Mouse (Mus musculus) neural tube, embryonic 11.5 days (tissue): ENCODE results near the gene Ccn1. TPM values are rescaled to one million over a fixed set of nuclear protein-coding genes. Genes with fewer than 3 reads are reported as not detected.
A peak's percentile ranks its signal among the peaks of the same experiment; 100 is the strongest.

Source experiments
- ATAC-seq: fragments of 200-750 bp; cut with Nextera tagmentation; 2 replicates; pipeline ENCODE4 v1.8.0; 2017; ENCODE audit warnings: moderate number of reproducible peaks, mild to moderate bottlenecking, moderate TSS enrichment, moderate library complexity; ENCODE audit not compliant: insufficient read depth, low FRiP score, low TSS enrichment
- DNase-seq: peaks from one replicate; pipeline ENCODE4 v3.0.0-alpha.2; 2015; ENCODE audit warnings: low spot score
- H3K27ac ChIP-seq: fragments of 300-500 bp; sonication (generic); 2 replicates; pipeline ENCODE4 v1.5.1; 2014; ENCODE audit warnings: low read depth, mild to moderate bottlenecking, low read length
- H3K27me3 ChIP-seq: fragments of 300-500 bp; sonication (generic); 2 replicates; pipeline ENCODE4 v1.6.1; 2014; ENCODE audit warnings: mild to moderate bottlenecking, low read length, mixed read lengths; ENCODE audit not compliant: control insufficient read depth, insufficient read depth
- H3K36me3 ChIP-seq: fragments of 300-500 bp; sonication (generic); 2 replicates; pipeline ENCODE4 v1.6.1; 2014; ENCODE audit warnings: mild to moderate bottlenecking, low read length, moderate library complexity, mixed read lengths; ENCODE audit not compliant: control insufficient read depth, insufficient read depth
- H3K4me1 ChIP-seq: fragments of 300-500 bp; sonication (generic); 2 replicates; pipeline ENCODE4 v1.6.1; 2014; ENCODE audit warnings: low read length, mixed read lengths; ENCODE audit not compliant: control insufficient read depth, insufficient read depth
- H3K4me2 ChIP-seq: fragments of 300-500 bp; sonication (generic); 2 replicates; pipeline ENCODE4 v1.6.1; 2014; ENCODE audit warnings: low read depth, mild to moderate bottlenecking, moderate library complexity
- H3K4me3 ChIP-seq: fragments of 300-500 bp; sonication (generic); 2 replicates; pipeline ENCODE4 v1.5.1; 2014; ENCODE audit warnings: low read depth, low read length
- H3K9ac ChIP-seq: fragments of 300-500 bp; sonication (generic); 2 replicates; pipeline ENCODE4 v1.6.1; 2014; ENCODE audit warnings: mild to moderate bottlenecking, low read length
- H3K9me3 ChIP-seq: fragments of 300-500 bp; sonication (generic); 2 replicates; pipeline ENCODE4 v1.6.1; 2016; ENCODE audit warnings: low read length; ENCODE audit not compliant: control insufficient read depth
- WGBS: fragments of 180-500 bp; shearing (Covaris S2); extraction: QIAGEN DNeasy Blood & Tissue Kit; methylation state at CpG from one replicate; pipeline ENCODE4 v1.1.7; 2014; 5-methylcytosine and 5-hydroxymethylcytosine counted together
- polyA plus RNA-seq: library from polyadenylated mRNA; unstranded; fragments of >200 nt; fragmentation: Nextera tagmentation; extraction: Ambion mirVana; gene quantifications from 2 replicates; pipeline ENCODE4 v1.2.1, GENCODE M21; 2014

The Ccn1 gene
- polyA plus RNA-seq = 30.1 and 31.7 TPM in 2 replicates

- Histone ChIP-seq H3K27ac (peak within 1 kb of the TSS; percentile 54), H3K4me3 (peak within 1 kb of the TSS; percentile 58), H3K27me3 (0 out of 2 replicates have a peak, but pooled peaks cover 5% of the 10 kb centered on the region), H3K9ac (peak within 1 kb of the TSS; percentile 72), H3K4me1 (peaks cover 30% of the 10 kb centered on the region), H3K9me3 (no peaks in the 10 kb centered on the region), H3K4me2 (peak within 1 kb of the TSS; percentile 78), H3K36me3 (no peaks in the 10 kb centered on the region)
- WGBS = 0% methylated on average over 29 of the region's 29 CpGs
- DNase-seq (peak; percentile 87), ATAC-seq (peak; percentile 45)
Measured at GRCm38 (mm10) chr3:145649852-145650202, at the start of gene Ccn1. Gene Ccn1 (minus strand): TSS chr3:145649981.

- no peak for ATAC-seq
- Histone ChIP-seq H3K4me3 (no peak overlapping the region), H3K36me3 (no peaks in the 10 kb centered on the region), H3K4me1 (no peaks in the 10 kb centered on the region), H3K9me3 (no peaks in the 10 kb centered on the region), H3K4me2 (no peak overlapping the region), H3K27ac (no peak overlapping the region), H3K27me3 (no peaks in the 10 kb centered on the region), H3K9ac (no peak overlapping the region)
- WGBS = 90% methylated on average over 2 of the region's 2 CpGs
- DNase-seq = no peak
Measured at GRCm38 (mm10) chr3:145693361-145693760, 43.6 kb upstream of the Ccn1 start.

- Histone ChIP-seq H3K4me2 (no peak overlapping the region), H3K4me3 (no peak overlapping the region), H3K9ac (no peak overlapping the region), H3K36me3 (no peaks in the 10 kb centered on the region), H3K9me3 (no peaks in the 10 kb centered on the region), H3K27me3 (no peaks in the 10 kb centered on the region), H3K27ac (no peak overlapping the region), H3K4me1 (no peaks in the 10 kb centered on the region)
- DNase-seq = no peak
- no peak for ATAC-seq
- WGBS = 88% methylated on average over 9 of the region's 9 CpGs
Measured at GRCm38 (mm10) chr3:145692037-145692436, 42.3 kb upstream of the Ccn1 start.

- WGBS = 68% methylated on average over 7 of the region's 7 CpGs
- DNase-seq (no peak), ATAC-seq (no peak)
- H3K4me1 ChIP-seq = no peaks in the 10 kb centered on the region
- H3K9me3 ChIP-seq = no peaks in the 10 kb centered on the region
- H3K4me2 ChIP-seq = no peak overlapping the region
- H3K36me3 ChIP-seq = no peaks in the 10 kb centered on the region
- H3K4me3 ChIP-seq = no peak overlapping the region
- H3K27me3 ChIP-seq = no peaks in the 10 kb centered on the region
- no peak overlapping the region for H3K27ac ChIP-seq
- no peak overlapping the region for H3K9ac ChIP-seq
Measured at GRCm38 (mm10) chr3:145691415-145691814, 41.6 kb upstream of the Ccn1 start.

GRCm38 (mm10) chr3:145689271-145689670 is 39.5 kb upstream of the Ccn1 start:
- Histone ChIP-seq H3K4me1 (no peaks in the 10 kb centered on the region), H3K27me3 (no peaks in the 10 kb centered on the region), H3K4me2 (no peak overlapping the region), H3K9me3 (no peaks in the 10 kb centered on the region), H3K27ac (no peak overlapping the region), H3K4me3 (no peak overlapping the region), H3K36me3 (no peaks in the 10 kb centered on the region), H3K9ac (no peak overlapping the region)
- no peak for DNase-seq
- no peak for ATAC-seq
- WGBS = 87% methylated on average over 9 of the region's 9 CpGs

GRCm38 (mm10) chr3:145687836-145688235 is 38.1 kb upstream of the Ccn1 start:
- Histone ChIP-seq H3K4me2 (no peak overlapping the region), H3K4me3 (no peak overlapping the region), H3K36me3 (no peaks in the 10 kb centered on the region), H3K27me3 (no peaks in the 10 kb centered on the region), H3K9me3 (no peaks in the 10 kb centered on the region), H3K9ac (no peak overlapping the region), H3K27ac (no peak overlapping the region), H3K4me1 (no peaks in the 10 kb centered on the region)
- ATAC-seq (no peak), DNase-seq (no peak)
- 76% methylated on average over 5 of the region's 5 CpGs for WGBS

GRCm38 (mm10) chr3:145684604-145685441 is 35.0 kb upstream of the Ccn1 start:
- H3K4me2 ChIP-seq = no peak overlapping the region
- no peak overlapping the region for H3K27ac ChIP-seq
- no peak for DNase-seq
- no peaks in the 10 kb centered on the region for H3K4me1 ChIP-seq
- no peaks in the 10 kb centered on the region for H3K27me3 ChIP-seq
- H3K9me3 ChIP-seq = no peaks in the 10 kb centered on the region
- no peak for ATAC-seq
- H3K36me3 ChIP-seq = no peaks in the 10 kb centered on the region
- 36% methylated on average over 19 of the region's 19 CpGs for WGBS
- H3K9ac ChIP-seq = no peak overlapping the region
- H3K4me3 ChIP-seq = no peak overlapping the region

- Histone ChIP-seq H3K9ac (no peak overlapping the region), H3K4me3 (no peak overlapping the region), H3K27ac (no peak overlapping the region), H3K4me1 (no peaks in the 10 kb centered on the region), H3K4me2 (no peak overlapping the region), H3K27me3 (no peaks in the 10 kb centered on the region), H3K36me3 (no peaks in the 10 kb centered on the region), H3K9me3 (no peaks in the 10 kb centered on the region)
- no peak for DNase-seq
- 61% methylated on average over 4 of the region's 4 CpGs for WGBS
- no peak for ATAC-seq
Measured at GRCm38 (mm10) chr3:145684201-145684600, 34.4 kb upstream of the Ccn1 start.

GRCm38 (mm10) chr3:145681348-145681935 is 31.7 kb upstream of the Ccn1 start:
- 86% methylated on average over 10 of the region's 10 CpGs for WGBS
- no peaks in the 10 kb centered on the region for H3K27me3 ChIP-seq
- no peak overlapping the region for H3K4me3 ChIP-seq
- no peak overlapping the region for H3K4me2 ChIP-seq
- DNase-seq = no peak
- no peak for ATAC-seq
- no peaks in the 10 kb centered on the region for H3K4me1 ChIP-seq
- no peaks in the 10 kb centered on the region for H3K36me3 ChIP-seq
- no peaks in the 10 kb centered on the region for H3K9me3 ChIP-seq
- no peak overlapping the region for H3K27ac ChIP-seq
- no peak overlapping the region for H3K9ac ChIP-seq
